Comparison of ENCODE assay signal across 22 mouse cellular contexts in the genomic region with DNA sequence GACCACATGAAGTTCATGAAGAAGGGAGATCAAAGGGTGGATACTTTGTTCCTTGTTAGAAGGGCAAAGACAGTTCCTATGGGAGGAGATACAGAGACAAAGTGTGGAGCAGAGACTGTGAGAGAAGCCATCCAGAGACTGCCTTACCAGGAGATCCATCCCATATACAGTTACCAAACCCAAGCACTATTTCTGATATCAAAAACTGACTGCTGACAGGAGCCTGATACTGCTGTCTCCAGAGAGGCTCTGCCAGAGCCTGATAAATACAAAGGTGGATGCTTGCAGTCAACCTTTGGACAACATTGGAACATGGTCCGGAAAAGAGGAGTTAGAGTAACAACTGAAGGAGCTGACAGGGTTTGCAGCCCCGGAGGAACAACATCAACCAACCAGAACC.
"Had no signal": no experiment of that assay in that cellular context is flagged by ENCODE, and none has a peak within 500 bp of the region (broad histone marks: within the 10 kb centered on the region; RNA-seq: fewer than 3 reads in every experiment).

No protein-coding gene starts in this region.

- H3K9ac ChIP-seq: heart, embryonic 12.5 days; hindbrain, embryonic 12.5 days; hindbrain, embryonic 14.5 days; intestine, embryonic 15.5 days; limb, embryonic 12.5 days had no signal

- H3K9me3 ChIP-seq: heart, embryonic 10.5 days; hindbrain, embryonic 10.5 days; intestine, embryonic 15.5 days; limb, embryonic 10.5 days had no signal

- H3K4me1 ChIP-seq: heart, embryonic 10.5 days; heart, embryonic 12.5 days; hindbrain, embryonic 10.5 days; hindbrain, embryonic 12.5 days; intestine, embryonic 15.5 days had no signal

- H3K36me3 ChIP-seq: heart, embryonic 10.5 days; heart, embryonic 12.5 days; hindbrain, embryonic 10.5 days; hindbrain, embryonic 12.5 days; intestine, embryonic 15.5 days; limb, embryonic 10.5 days; limb, embryonic 12.5 days had no signal

- DNase-seq: gastrocnemius, postnatal 25 days; heart, adult 18-20 months; heart, postnatal 10 days; heart, postnatal 4 days; kidney, adult 18-20 months; kidney, adult 8-10 months; kidney, postnatal 10 days; kidney, postnatal 25 days; kidney, postnatal 4 days had no signal

- H3K4me3 ChIP-seq: heart, embryonic 10.5 days; heart, embryonic 12.5 days; hindbrain, embryonic 10.5 days; hindbrain, embryonic 12.5 days; intestine, embryonic 15.5 days; layer of hippocampus, adult 2 months; left cerebral cortex, adult 2 months; limb, embryonic 10.5 days; limb, embryonic 12.5 days had no signal

- H3K4me2 ChIP-seq: heart, embryonic 12.5 days; hindbrain, embryonic 12.5 days; hindbrain, embryonic 14.5 days; intestine, embryonic 15.5 days; limb, embryonic 12.5 days had no signal

- H3K27me3 ChIP-seq: heart, embryonic 12.5 days; hindbrain, embryonic 12.5 days; intestine, embryonic 15.5 days; limb, embryonic 12.5 days had no signal

- ATAC-seq: hindbrain, embryonic 16.5 days; inflammation-experienced regulatory T-cells, adult 6 months; intestine, embryonic 15.5 days; intestine, postnatal 0 days had no signal

- H3K27ac ChIP-seq: heart, embryonic 10.5 days; hindbrain, embryonic 10.5 days; hindbrain, embryonic 12.5 days; hindbrain, embryonic 14.5 days; intestine, embryonic 15.5 days; layer of hippocampus, adult 2 months; left cerebral cortex, adult 2 months; limb, embryonic 10.5 days; limb, embryonic 12.5 days had no signal
